Mouse (Mus musculus): ENCODE results near the gene Fbxl5. TPM values are rescaled to one million over a fixed set of nuclear protein-coding genes. Genes with fewer than 3 reads are reported as not detected.
A peak's percentile ranks its signal among the peaks of the same experiment; 100 is the strongest.

Gene Fbxl5
- polyA plus RNA-seq, 1 experiment from 2014 or later: 36.5 TPM

DNA sequence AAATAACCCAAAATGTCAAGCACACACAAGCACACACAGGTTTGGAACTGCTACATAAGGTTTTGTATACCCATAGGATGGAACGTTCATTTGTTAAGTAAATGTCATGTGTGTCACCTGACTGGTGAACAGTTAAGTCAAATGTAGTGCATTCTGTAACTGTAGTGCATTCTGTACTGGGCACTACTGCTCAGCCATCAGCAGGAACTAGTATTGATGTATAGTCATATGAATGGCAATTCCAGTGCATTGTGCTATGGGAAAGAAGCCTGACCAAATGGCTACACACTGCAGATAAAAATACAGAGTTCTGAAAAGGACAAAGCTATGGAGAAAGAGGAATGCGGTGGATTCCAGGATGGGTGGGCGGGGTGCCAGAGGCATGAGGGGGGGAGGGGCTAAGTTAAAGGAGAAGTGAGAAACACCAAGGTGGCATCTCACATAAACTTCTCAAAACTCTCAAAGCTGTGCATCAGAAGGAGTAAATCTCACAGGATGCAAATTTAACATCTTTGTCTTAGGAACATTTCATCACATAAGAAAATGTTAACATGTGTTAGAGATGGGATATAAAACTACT is 21.2 kb upstream of the Fbxl5 start:
- Histone ChIP-seq H3K9ac (ENCODE audit: low read depth, low read length) (no peak overlapping the region), H3K27me3 (replicated peaks; ENCODE audit: control insufficient read depth, insufficient read depth, low read length) (no peaks in the 10 kb centered on the region), H3K4me3 (ENCODE audit: low read depth, low read length) (no peak overlapping the region), H3K36me3 (ENCODE audit: control insufficient read depth, insufficient read depth, low read length) (no peaks in the 10 kb centered on the region), H3K27ac (ENCODE audit: low read depth, low read length) (no peak overlapping the region), H3K4me2 (no peak overlapping the region), H3K9me3 (ENCODE audit: control insufficient read depth, low read length) (no peaks in the 10 kb centered on the region), H3K4me1 (replicated peaks; ENCODE audit: control insufficient read depth, insufficient read depth, low read length) (no peaks in the 10 kb centered on the region; the same call in 1 of the 2 replicates)
- DNase-seq (ENCODE audit: low spot score): no peak
- 72% methylated on average over 3 of the region's 3 CpGs for WGBS
- no peak for ATAC-seq (replicated peaks; ENCODE audit: low FRiP score)

DNA sequence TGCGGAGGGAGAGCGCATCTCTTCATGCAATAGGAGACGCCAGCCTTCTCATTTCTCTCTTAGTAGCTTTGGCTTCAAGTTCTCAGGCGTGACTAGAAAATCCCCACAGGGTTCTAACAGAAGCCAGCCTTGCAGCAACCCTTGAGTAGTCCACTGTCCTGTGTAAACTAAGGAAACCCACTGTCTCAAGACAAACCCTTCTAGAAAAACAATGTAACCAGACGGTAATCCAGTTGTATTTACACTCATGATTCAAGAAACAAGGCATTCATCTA is 20.5 kb upstream of the Fbxl5 start:
- Histone ChIP-seq H3K4me1 (replicated peaks; ENCODE audit: control insufficient read depth, insufficient read depth, low read length) (no peaks in the 10 kb centered on the region; the same call in 1 of the 2 replicates), H3K4me3 (ENCODE audit: low read depth, low read length) (no peak overlapping the region), H3K27me3 (replicated peaks; ENCODE audit: control insufficient read depth, insufficient read depth, low read length) (no peaks in the 10 kb centered on the region), H3K9me3 (ENCODE audit: control insufficient read depth, low read length) (no peaks in the 10 kb centered on the region), H3K27ac (ENCODE audit: low read depth, low read length) (no peak overlapping the region), H3K4me2 (peak overlapping the region; percentile 27; the same call in 1 of the 2 replicates), H3K9ac (ENCODE audit: low read depth, low read length) (no peak overlapping the region), H3K36me3 (ENCODE audit: control insufficient read depth, insufficient read depth, low read length) (no peaks in the 10 kb centered on the region)
- no peak for DNase-seq (ENCODE audit: low spot score)
- 82% methylated on average over 5 of the region's 5 CpGs for WGBS
- ATAC-seq (replicated peaks; ENCODE audit: low FRiP score): no peak

DNA sequence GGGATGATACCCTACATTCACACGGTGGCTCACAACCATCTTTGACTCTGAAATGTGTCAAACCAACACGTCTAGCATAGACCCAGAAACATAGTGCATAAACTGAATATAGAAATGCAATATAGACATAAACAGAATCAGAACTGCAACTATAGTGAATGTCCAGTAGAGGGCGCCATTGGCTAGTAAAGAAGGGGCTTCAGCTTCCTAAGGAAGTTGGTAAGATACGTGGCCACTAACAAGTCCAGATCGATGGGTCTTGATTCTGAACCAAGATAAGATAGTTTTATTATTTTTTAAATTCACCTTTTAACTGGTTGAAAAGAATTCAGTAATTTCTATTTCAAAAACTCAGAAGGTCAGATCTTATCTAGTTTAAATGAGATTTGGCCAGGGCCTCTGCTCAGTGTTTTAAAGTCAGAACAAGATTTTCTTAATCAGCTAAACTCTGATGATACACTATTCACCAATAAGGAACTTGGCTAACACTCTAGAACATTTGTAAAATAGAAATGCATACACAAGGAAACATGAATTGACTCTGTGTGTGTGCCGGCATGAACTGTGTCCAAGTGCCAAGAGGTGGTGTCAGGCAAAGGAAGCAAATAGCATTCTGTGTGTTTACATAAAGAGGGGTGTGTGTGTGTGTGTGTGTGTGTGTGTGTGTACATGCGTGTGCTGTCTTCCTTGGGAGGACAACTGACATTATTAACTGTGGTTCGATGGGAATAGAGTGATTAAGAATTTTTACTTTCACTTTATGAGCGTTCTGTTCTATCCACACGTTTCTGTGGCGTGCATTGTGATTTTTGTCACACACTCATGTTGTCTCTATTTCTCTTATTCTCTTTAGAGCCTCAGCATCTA is 19.9 kb upstream of the Fbxl5 start:
- no peak for DNase-seq (ENCODE audit: low spot score)
- Histone ChIP-seq H3K4me2 (peak overlapping the region; percentile 27; the same call in 1 of the 2 replicates), H3K9me3 (ENCODE audit: control insufficient read depth, low read length) (no peaks in the 10 kb centered on the region), H3K27ac (ENCODE audit: low read depth, low read length) (no peak overlapping the region), H3K9ac (ENCODE audit: low read depth, low read length) (no peak overlapping the region), H3K4me3 (ENCODE audit: low read depth, low read length) (no peak overlapping the region), H3K36me3 (ENCODE audit: control insufficient read depth, insufficient read depth, low read length) (no peaks in the 10 kb centered on the region), H3K27me3 (replicated peaks; ENCODE audit: control insufficient read depth, insufficient read depth, low read length) (no peaks in the 10 kb centered on the region), H3K4me1 (replicated peaks; ENCODE audit: control insufficient read depth, insufficient read depth, low read length) (no peaks in the 10 kb centered on the region; the same call in 1 of the 2 replicates)
- ATAC-seq (replicated peaks; ENCODE audit: low FRiP score): peak; percentile 41; the same call in 1 of the 2 replicates
- 43% methylated on average over 11 of the region's 11 CpGs for WGBS

DNA sequence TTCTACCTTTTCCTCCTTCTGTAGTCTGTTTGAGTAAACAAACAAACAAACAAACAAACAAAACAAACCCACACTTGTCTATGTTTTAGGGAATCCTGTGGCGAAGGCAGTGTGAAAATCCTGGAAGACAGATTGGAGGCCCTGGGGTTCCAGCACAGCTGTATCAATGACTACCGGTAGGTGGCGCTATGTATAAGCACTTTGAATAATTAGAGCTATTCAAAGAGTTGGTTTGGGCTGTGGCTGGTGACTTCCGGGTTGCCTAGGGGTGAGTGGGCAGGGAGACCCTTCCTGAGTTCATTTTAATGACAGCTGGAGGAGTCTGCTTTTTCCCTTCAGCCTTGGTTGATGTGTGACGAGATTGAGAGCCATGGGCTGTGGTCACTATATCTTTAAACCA is 15.9 kb upstream of the Fbxl5 start:
- Histone ChIP-seq H3K36me3 (ENCODE audit: control insufficient read depth, insufficient read depth, low read length) (no peaks in the 10 kb centered on the region), H3K9ac (ENCODE audit: low read depth, low read length) (no peak overlapping the region), H3K4me1 (replicated peaks; ENCODE audit: control insufficient read depth, insufficient read depth, low read length) (no peaks in the 10 kb centered on the region; the same call in 1 of the 2 replicates), H3K4me3 (ENCODE audit: low read depth, low read length) (no peak overlapping the region), H3K27ac (ENCODE audit: low read depth, low read length) (no peak overlapping the region), H3K27me3 (replicated peaks; ENCODE audit: control insufficient read depth, insufficient read depth, low read length) (no peaks in the 10 kb centered on the region), H3K4me2 (no peak overlapping the region), H3K9me3 (ENCODE audit: control insufficient read depth, low read length) (no peaks in the 10 kb centered on the region)
- DNase-seq (ENCODE audit: low spot score): no peak
- 44% methylated on average over 5 of the region's 5 CpGs for WGBS
- ATAC-seq (replicated peaks; ENCODE audit: low FRiP score): no peak

DNA sequence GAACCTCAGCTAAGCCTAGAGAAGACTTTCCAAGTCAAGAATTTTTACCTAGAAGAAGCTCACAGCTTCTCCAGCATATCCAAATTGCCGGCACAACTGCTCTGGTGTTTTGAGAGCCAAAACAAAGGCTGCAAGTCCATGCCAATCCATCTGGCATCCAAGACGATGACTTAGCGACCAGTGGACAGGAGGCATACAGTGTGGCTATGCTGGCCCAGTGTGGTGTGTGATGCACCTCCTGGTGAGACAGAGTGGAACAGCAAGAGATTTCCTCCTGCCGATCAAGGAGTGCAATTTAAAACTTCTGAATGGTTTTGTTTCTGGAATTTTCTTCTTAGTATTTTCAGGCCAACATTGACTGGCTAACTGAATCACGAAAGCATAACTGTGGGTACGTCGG is 15.2 kb upstream of the Fbxl5 start:
- WGBS: 92% methylated on average over 7 of the region's 7 CpGs
- Histone ChIP-seq H3K27me3 (replicated peaks; ENCODE audit: control insufficient read depth, insufficient read depth, low read length) (no peaks in the 10 kb centered on the region), H3K4me2 (no peak overlapping the region), H3K4me3 (ENCODE audit: low read depth, low read length) (no peak overlapping the region), H3K9ac (ENCODE audit: low read depth, low read length) (no peak overlapping the region), H3K27ac (ENCODE audit: low read depth, low read length) (no peak overlapping the region), H3K4me1 (replicated peaks; ENCODE audit: control insufficient read depth, insufficient read depth, low read length) (no peaks in the 10 kb centered on the region), H3K36me3 (ENCODE audit: control insufficient read depth, insufficient read depth, low read length) (no peaks in the 10 kb centered on the region), H3K9me3 (ENCODE audit: control insufficient read depth, low read length) (no peaks in the 10 kb centered on the region)
- ATAC-seq (replicated peaks; ENCODE audit: low FRiP score) (no peak), DNase-seq (ENCODE audit: low spot score) (no peak)

DNA sequence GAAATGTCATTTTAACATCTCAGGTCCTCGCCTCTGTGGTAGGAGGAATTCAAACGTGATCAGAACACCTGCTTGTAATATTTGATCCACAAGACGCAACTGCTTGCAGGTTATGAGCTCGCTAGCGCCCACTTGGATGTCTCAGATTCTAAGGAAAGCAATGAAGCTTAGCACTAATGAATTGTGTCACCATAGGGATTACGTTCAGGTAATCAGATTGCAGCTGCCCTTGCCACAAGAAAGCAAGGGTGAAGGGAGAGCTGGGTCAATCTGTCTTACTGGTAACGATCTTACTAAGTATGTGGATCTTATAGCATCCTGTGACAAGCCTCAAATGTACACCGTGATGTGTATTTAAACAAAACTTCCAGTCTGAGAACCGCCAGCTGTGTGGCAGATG is 5.9 kb upstream of the Fbxl5 start:
- no peak for ATAC-seq (replicated peaks; ENCODE audit: low FRiP score)
- Histone ChIP-seq H3K4me1 (replicated peaks; ENCODE audit: control insufficient read depth, insufficient read depth, low read length) (no peaks in the 10 kb centered on the region), H3K9ac (ENCODE audit: low read depth, low read length) (no peak overlapping the region), H3K36me3 (ENCODE audit: control insufficient read depth, insufficient read depth, low read length) (no peaks in the 10 kb centered on the region), H3K4me2 (no peak overlapping the region), H3K27ac (ENCODE audit: low read depth, low read length) (no peak overlapping the region), H3K9me3 (ENCODE audit: control insufficient read depth, low read length) (no peaks in the 10 kb centered on the region), H3K4me3 (ENCODE audit: low read depth, low read length) (no peak overlapping the region), H3K27me3 (replicated peaks; ENCODE audit: control insufficient read depth, insufficient read depth, low read length) (no peaks in the 10 kb centered on the region)
- 83% methylated on average over 9 of the region's 9 CpGs for WGBS
- no peak for DNase-seq (ENCODE audit: low spot score)

DNA sequence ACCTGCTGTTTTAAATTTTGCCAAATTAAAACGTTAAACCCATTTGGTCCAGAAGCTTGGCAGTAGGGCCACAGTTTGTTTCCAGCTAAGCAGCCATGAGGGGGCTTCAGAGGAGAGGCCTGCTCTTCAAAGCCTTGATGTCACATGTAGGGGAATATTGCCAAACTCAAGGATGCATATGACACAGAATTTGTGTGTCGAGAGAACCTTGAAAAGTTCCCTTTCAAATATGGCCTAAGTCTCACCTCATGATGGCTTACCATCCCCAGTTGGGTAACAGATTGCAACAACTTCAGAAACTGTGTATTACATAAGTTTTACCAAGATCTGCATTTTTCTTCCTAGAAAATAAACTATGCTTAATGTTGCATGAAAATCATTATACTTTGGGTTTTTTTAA is 5.4 kb upstream of the Fbxl5 start:
- Histone ChIP-seq H3K9me3 (ENCODE audit: control insufficient read depth, low read length) (no peaks in the 10 kb centered on the region), H3K27me3 (replicated peaks; ENCODE audit: control insufficient read depth, insufficient read depth, low read length) (no peaks in the 10 kb centered on the region), H3K27ac (ENCODE audit: low read depth, low read length) (no peak overlapping the region), H3K4me3 (ENCODE audit: low read depth, low read length) (no peak overlapping the region), H3K4me2 (no peak overlapping the region), H3K4me1 (replicated peaks; ENCODE audit: control insufficient read depth, insufficient read depth, low read length) (no peaks in the 10 kb centered on the region), H3K9ac (ENCODE audit: low read depth, low read length) (no peak overlapping the region), H3K36me3 (ENCODE audit: control insufficient read depth, insufficient read depth, low read length) (no peaks in the 10 kb centered on the region)
- ATAC-seq (replicated peaks; ENCODE audit: low FRiP score) (no peak), DNase-seq (ENCODE audit: low spot score) (no peak)
- WGBS: 76% methylated on average over 2 of the region's 2 CpGs

DNA sequence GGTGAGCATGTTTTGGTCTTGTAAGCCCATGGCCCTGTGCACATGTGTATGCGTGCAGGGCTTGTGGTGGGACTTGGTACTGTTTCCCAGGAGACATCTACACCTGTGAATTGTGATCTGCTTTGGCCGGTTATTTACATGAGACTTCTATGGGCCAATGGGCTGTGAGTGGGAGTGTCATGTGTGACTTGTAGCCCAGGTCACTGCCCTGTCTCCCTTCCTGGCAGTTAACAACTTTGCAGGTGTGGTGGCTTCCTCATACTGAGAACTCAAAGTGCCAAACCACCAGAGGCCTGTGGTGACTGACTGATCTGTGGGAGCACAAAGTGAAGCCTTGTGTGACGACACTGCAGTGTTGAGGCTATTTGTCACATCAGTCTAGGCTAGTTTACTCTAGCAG is 3.1 kb upstream of the Fbxl5 start:
- no peak for DNase-seq (ENCODE audit: low spot score)

DNA sequence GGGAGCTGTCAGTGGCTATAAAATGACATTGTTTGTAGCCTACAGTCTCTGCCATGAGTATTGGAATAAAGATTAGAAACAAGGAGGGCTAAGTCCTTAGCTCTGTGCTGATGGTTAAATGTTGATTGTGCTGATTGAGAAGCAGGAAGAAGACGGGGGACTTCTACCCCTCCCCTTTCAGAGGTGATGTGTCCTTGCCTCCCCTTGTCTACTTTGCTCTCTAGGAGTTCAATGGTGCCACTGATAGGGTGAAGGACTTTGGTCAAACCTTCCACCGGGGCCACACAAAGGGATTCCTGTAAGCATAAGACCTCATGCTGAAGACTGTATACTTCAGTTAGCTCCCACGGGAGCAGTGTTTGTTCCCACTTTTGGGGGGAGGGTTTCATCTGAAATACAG is 1.4 kb upstream of the Fbxl5 start:
- Histone ChIP-seq H3K27me3 (replicated peaks; ENCODE audit: control insufficient read depth, insufficient read depth, low read length) (no peaks in the 10 kb centered on the region), H3K36me3 (ENCODE audit: control insufficient read depth, insufficient read depth, low read length) (no peaks in the 10 kb centered on the region), H3K9me3 (ENCODE audit: control insufficient read depth, low read length) (no peaks in the 10 kb centered on the region), H3K27ac (ENCODE audit: low read depth, low read length) (no peak overlapping the region), H3K4me2 (no peak overlapping the region), H3K4me1 (replicated peaks; ENCODE audit: control insufficient read depth, insufficient read depth, low read length) (no peaks in the 10 kb centered on the region), H3K9ac (ENCODE audit: low read depth, low read length) (no peak overlapping the region), H3K4me3 (ENCODE audit: low read depth, low read length) (no peak overlapping the region)
- no peak for ATAC-seq (replicated peaks; ENCODE audit: low FRiP score)
- DNase-seq (ENCODE audit: low spot score): no peak
- 72% methylated on average over 3 of the region's 3 CpGs for WGBS

More for the DNA sequence above, 3.1 kb upstream of the Fbxl5 start:
- no peak overlapping the region for H3K9ac ChIP-seq (ENCODE audit: low read depth, low read length)
- H3K9me3 ChIP-seq (ENCODE audit: control insufficient read depth, low read length): no peaks in the 10 kb centered on the region
- ATAC-seq (replicated peaks; ENCODE audit: low FRiP score): no peak
- no peak overlapping the region for H3K4me3 ChIP-seq (ENCODE audit: low read depth, low read length)
- H3K4me2 ChIP-seq: no peak overlapping the region
- H3K27me3 ChIP-seq (replicated peaks; ENCODE audit: control insufficient read depth, insufficient read depth, low read length): no peaks in the 10 kb centered on the region
- no peaks in the 10 kb centered on the region for H3K36me3 ChIP-seq (ENCODE audit: control insufficient read depth, insufficient read depth, low read length)
- H3K27ac ChIP-seq (ENCODE audit: low read depth, low read length): no peak overlapping the region
- no peaks in the 10 kb centered on the region for H3K4me1 ChIP-seq (replicated peaks; ENCODE audit: control insufficient read depth, insufficient read depth, low read length)
- 78% methylated on average over 3 of the region's 3 CpGs for WGBS

Data from liver, embryonic 11.5 days (tissue).